Mouse (Mus musculus): ENCODE measurements around the gene Klk1. TPM values are rescaled to one million over a fixed set of nuclear protein-coding genes. Genes with fewer than 3 reads are reported as not detected.
"Not testable (repeated sequence)": the region's sequence is repeated elsewhere in the genome, so short reads cannot be mapped to it uniquely, and the experiment has no call there.

Gene Klk1
- polyA plus RNA-seq (2015; fragmentation: Nextera tagmentation; extraction: Ambion mirVana), result 23.0 and 35.6 TPM in 2 replicates

DNA sequence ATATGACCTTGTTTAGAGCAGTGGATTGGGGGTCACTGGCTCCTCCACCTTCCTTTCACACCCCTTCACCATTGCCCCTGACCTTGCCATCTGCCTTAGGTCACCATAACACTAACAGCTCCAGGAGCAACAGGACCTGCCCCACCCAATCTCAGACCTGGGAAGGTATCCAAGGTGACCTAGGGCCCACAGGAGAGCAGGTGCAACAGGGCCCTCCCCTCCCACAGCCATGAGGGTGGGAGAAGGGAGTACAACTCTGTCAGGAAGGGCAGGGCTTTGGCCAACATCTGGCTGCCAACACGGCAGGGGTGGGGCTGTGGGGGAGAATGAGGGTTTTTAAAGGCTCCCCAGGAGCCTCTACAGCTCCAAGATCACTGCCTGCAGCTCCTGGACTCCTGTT, at the start of gene Klk1:
Gene Klk1 (plus strand): TSS at position 285 of the 400 bp plus-strand sequence.
- no peaks in the 10 kb centered on the region for H3K36me3 ChIP-seq (ENCODE audit: control insufficient read depth, insufficient read depth)
- no peak within 1 kb of the TSS for H3K4me3 ChIP-seq (ENCODE audit: low read depth, low read length)
- H3K9me3 ChIP-seq (ENCODE audit: control insufficient read depth), result no peaks in the 10 kb centered on the region
- H3K27ac ChIP-seq (ENCODE audit: low read depth, low read length), result no peak within 1 kb of the TSS
- H3K27me3 ChIP-seq (replicated peaks; ENCODE audit: control insufficient read depth, insufficient read depth, low read length), result no peaks in the 10 kb centered on the region
- 0% methylated on average over 1 of the region's 1 CpGs for WGBS
- H3K9ac ChIP-seq (ENCODE audit: low read depth, low read length), result no peak within 1 kb of the TSS
- H3K4me2 ChIP-seq (replicated peaks; ENCODE audit: low read depth), result no peak within 1 kb of the TSS
- peak; percentile 63 for ATAC-seq
- H3K4me1 ChIP-seq (replicated peaks; ENCODE audit: control insufficient read depth, insufficient read depth, low read length), result no peaks in the 10 kb centered on the region
- TF ChIP-seq CTCF (IDR thresholded peaks at IDR 0.05; ENCODE audit: low read depth), result no peak

DNA sequence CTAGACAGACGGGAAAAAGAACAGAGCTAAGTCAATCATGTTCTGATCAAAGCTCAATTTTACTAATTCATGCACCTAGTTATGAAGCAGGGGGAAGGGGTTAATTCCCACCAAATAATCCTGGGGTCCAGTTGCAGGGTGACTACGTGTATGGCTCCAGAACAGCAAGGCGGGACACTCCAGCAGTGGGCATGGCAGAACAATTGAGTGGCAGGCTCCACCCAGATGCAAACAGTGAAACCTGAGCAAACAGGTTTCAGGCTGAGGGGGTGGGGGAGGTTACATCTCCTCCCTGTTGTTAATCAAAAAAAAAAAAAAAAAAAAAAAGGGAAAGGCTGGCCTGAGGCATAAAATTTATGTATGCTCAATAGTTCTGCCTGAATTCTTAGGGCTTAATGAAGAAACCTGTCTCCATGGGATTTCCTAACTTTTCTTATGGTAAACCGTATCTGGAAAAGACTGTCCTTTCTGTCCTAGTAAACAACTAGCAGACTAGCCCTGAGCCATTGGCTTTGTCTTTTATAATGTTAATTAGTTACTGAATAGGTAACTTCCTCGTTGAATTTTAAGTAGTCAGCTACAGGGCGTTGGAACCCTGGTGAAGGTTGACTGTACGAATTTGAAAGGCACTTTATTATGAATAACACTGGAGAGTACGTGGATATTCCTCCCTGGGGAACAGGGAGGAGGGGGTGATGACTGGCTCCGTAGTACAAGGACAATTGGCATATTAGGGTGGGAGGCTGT, 45.7 kb upstream of the Klk1 start:
- 44% methylated on average over 9 of the region's 9 CpGs for WGBS
- no peak overlapping the region for H3K27ac ChIP-seq (ENCODE audit: low read depth, low read length)

DNA sequence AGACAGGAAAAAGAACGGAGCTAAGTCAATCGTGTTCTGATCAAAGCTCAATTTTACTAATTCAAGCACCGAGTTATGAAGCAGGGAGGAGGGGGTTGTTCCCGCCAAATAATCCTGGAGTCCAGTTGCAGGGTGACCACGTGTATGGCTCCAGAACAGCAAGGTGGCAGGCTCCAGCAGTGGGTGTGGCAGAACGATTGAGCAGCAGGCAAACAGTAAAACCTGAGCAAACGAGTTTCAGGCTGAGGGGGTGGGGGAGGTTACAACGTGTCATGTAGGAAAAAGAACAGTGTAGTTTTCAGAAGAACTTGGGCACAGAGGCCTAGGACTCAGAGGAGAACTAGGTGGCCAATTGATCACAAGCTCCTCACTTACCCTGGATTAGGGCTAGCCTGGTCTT, 38.6 kb upstream of the Klk1 start:
- H3K4me2 ChIP-seq (replicated peaks; ENCODE audit: low read depth); H3K4me1 ChIP-seq (replicated peaks; ENCODE audit: control insufficient read depth, insufficient read depth, low read length); H3K4me3 ChIP-seq (ENCODE audit: low read depth, low read length); ATAC-seq; H3K27ac ChIP-seq (ENCODE audit: low read depth, low read length); H3K36me3 ChIP-seq (ENCODE audit: control insufficient read depth, insufficient read depth); H3K9ac ChIP-seq (ENCODE audit: low read depth, low read length); H3K9me3 ChIP-seq (ENCODE audit: control insufficient read depth); H3K27me3 ChIP-seq (replicated peaks; ENCODE audit: control insufficient read depth, insufficient read depth, low read length): not testable (repeated sequence)
- WGBS, result 38% methylated on average over 8 of the region's 8 CpGs

More for the DNA sequence above, 45.7 kb upstream of the Klk1 start:
- TF ChIP-seq CTCF (IDR thresholded peaks at IDR 0.05; ENCODE audit: low read depth), result no peak
- Histone ChIP-seq H3K9ac (ENCODE audit: low read depth, low read length) (no peak overlapping the region), H3K36me3 (ENCODE audit: control insufficient read depth, insufficient read depth) (no peaks in the 10 kb centered on the region), H3K9me3 (ENCODE audit: control insufficient read depth) (no peaks in the 10 kb centered on the region), H3K27me3 (replicated peaks; ENCODE audit: control insufficient read depth, insufficient read depth, low read length) (no peaks in the 10 kb centered on the region), H3K4me2 (replicated peaks; ENCODE audit: low read depth) (no peak overlapping the region), H3K4me1 (replicated peaks; ENCODE audit: control insufficient read depth, insufficient read depth, low read length) (no peaks in the 10 kb centered on the region), H3K4me3 (ENCODE audit: low read depth, low read length) (no peak overlapping the region)
- ATAC-seq, result 0 out of 2 replicates have a peak, but pooled peaks have one; percentile 53

DNA sequence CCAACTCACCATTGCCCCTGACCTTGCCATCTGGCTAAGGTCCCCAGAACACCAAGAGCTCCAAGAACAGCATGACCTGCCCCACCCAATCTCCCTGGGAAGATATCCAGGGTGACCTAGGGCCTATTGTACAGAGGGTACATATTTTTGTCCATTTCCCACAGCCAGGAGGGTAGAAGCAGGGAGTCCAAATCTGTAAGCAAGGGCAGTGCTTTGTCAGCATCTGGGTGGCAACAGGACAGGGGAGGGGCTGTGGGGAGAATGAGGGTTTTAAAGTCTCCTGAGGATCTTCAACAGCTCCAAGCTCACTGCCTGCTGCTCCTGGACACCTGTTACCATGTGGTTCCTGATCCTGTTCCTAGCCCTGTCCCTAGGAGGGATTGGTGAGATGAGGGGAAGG, 37.2 kb upstream of the Klk1 start, which contains the start of gene Klk1b24:
Gene Klk1b24 (plus strand): TSS at position 301 of the 400 bp plus-strand sequence.
- H3K36me3 ChIP-seq (ENCODE audit: control insufficient read depth, insufficient read depth); H3K4me1 ChIP-seq (replicated peaks; ENCODE audit: control insufficient read depth, insufficient read depth, low read length); H3K4me3 ChIP-seq (ENCODE audit: low read depth, low read length); H3K9ac ChIP-seq (ENCODE audit: low read depth, low read length); ATAC-seq; H3K27me3 ChIP-seq (replicated peaks; ENCODE audit: control insufficient read depth, insufficient read depth, low read length); H3K27ac ChIP-seq (ENCODE audit: low read depth, low read length); H3K4me2 ChIP-seq (replicated peaks; ENCODE audit: low read depth); H3K9me3 ChIP-seq (ENCODE audit: control insufficient read depth): not testable (repeated sequence)

DNA sequence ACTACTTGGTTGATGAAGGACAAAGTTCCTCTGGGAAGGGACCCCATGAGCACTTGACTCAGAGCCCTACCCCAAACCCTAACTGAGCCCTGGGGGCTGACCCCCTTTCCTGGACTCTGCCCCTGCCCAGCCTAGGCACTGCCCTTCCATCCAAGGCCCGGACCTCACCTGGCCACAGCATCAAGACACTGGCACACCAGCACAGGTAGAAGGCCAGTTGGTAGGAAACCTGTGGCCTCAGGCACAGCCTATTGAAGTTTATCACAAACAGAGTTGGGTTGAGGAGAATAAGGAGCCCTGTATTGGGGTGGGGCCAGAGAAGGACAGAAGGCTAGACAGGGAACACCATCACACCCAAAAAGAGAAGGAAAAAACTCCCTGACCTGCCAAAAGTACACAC, 31.7 kb upstream of the Klk1 start:
- 75% methylated on average over 1 of the region's 1 CpGs for WGBS
- H3K27ac ChIP-seq (ENCODE audit: low read depth, low read length), result not testable (repeated sequence)

DNA sequence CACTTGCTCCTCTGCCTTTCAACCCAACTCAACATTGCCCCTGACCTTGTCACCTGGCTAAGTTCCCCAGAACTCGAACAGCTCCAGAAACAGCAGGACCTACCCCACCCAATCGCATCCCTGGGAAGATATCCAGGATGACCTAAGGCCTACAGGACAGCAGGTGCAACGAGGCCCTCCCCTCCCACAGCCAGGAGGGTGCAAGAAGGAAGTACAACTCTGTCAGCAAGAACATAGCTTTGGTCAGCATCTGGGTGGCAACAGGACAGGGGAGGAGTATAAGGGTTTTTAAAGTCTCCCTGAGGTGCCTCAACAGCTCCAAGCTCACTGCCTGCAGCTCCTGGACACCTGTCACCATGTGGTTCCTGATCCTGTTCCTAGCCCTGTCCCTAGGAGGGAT, 27.3 kb upstream of the Klk1 start, which contains the start of gene Klk1b3:
Gene Klk1b3 (plus strand): TSS at position 301 of the 400 bp plus-strand sequence.
- WGBS, result 58% methylated on average over 3 of the region's 3 CpGs
- H3K9me3 ChIP-seq (ENCODE audit: control insufficient read depth), result no peaks in the 10 kb centered on the region
- H3K4me2 ChIP-seq (replicated peaks; ENCODE audit: low read depth), result no peak within 1 kb of the TSS
- no peaks in the 10 kb centered on the region for H3K4me1 ChIP-seq (replicated peaks; ENCODE audit: control insufficient read depth, insufficient read depth, low read length)
- no peak for TF ChIP-seq CTCF (IDR thresholded peaks at IDR 0.05; ENCODE audit: low read depth)
- no peak within 1 kb of the TSS for H3K9ac ChIP-seq (ENCODE audit: low read depth, low read length)
- no peaks in the 10 kb centered on the region for H3K27me3 ChIP-seq (replicated peaks; ENCODE audit: control insufficient read depth, insufficient read depth, low read length)
- H3K4me3 ChIP-seq (ENCODE audit: low read depth, low read length), result no peak within 1 kb of the TSS
- no peak for ATAC-seq
- H3K36me3 ChIP-seq (ENCODE audit: control insufficient read depth, insufficient read depth), result no peaks in the 10 kb centered on the region
- H3K27ac ChIP-seq (ENCODE audit: low read depth, low read length), result no peak within 1 kb of the TSS

More for the DNA sequence above, 31.7 kb upstream of the Klk1 start:
- H3K9ac ChIP-seq (ENCODE audit: low read depth, low read length); H3K9me3 ChIP-seq (ENCODE audit: control insufficient read depth); H3K4me2 ChIP-seq (replicated peaks; ENCODE audit: low read depth); H3K4me1 ChIP-seq (replicated peaks; ENCODE audit: control insufficient read depth, insufficient read depth, low read length); H3K36me3 ChIP-seq (ENCODE audit: control insufficient read depth, insufficient read depth); H3K4me3 ChIP-seq (ENCODE audit: low read depth, low read length); ATAC-seq; H3K27me3 ChIP-seq (replicated peaks; ENCODE audit: control insufficient read depth, insufficient read depth, low read length): not testable (repeated sequence)

DNA sequence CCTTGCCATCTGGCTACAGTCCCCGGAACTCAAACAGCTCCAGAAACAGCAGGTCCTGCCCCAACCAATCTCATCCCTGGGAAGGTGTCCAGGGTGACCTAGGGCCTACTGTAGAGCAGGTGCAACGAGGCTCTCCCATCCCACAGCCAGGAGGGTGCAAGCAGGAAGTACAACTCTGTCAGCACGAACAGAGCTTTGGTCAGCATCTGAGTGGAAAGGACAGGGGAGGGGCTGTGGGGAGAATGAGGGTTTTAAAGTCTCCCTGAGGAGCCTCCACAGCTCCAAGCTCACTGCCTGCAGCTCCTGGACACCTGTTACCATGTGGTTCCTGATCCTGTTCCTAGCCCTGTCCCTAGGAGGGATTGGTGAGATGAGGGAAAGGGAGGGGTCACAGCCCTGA, 18.0 kb upstream of the Klk1 start, which contains the start of gene Klk1b4:
Gene Klk1b4 (plus strand): TSS at position 301 of the 400 bp plus-strand sequence.
- not testable (repeated sequence) for H3K27ac ChIP-seq (ENCODE audit: low read depth, low read length); ATAC-seq; H3K4me1 ChIP-seq (replicated peaks; ENCODE audit: control insufficient read depth, insufficient read depth, low read length); H3K9ac ChIP-seq (ENCODE audit: low read depth, low read length); H3K4me2 ChIP-seq (replicated peaks; ENCODE audit: low read depth); H3K9me3 ChIP-seq (ENCODE audit: control insufficient read depth); H3K4me3 ChIP-seq (ENCODE audit: low read depth, low read length); H3K36me3 ChIP-seq (ENCODE audit: control insufficient read depth, insufficient read depth); H3K27me3 ChIP-seq (replicated peaks; ENCODE audit: control insufficient read depth, insufficient read depth, low read length)
- 31% methylated on average over 3 of the region's 3 CpGs for WGBS

Measured in intestine, postnatal 0 days (tissue).